Mouse (Mus musculus) bone marrow, adult 2 months (tissue): ENCODE results near the gene Adipor2. TPM values are rescaled to one million over a fixed set of nuclear protein-coding genes. Genes with fewer than 3 reads are reported as not detected.

Source experiments
- H3K27ac ChIP-seq: fragments of 200-500 bp; 2 replicates; pipeline ENCODE4 v1.5.1; 2012; ENCODE audit warnings: low read depth, mild to moderate bottlenecking, control low read depth, inconsistent platforms, low read length; ENCODE audit not compliant: control insufficient read depth, poor library complexity, insufficient read depth
- H3K4me1 ChIP-seq: fragments of 200-500 bp; 2 replicates; pipeline ENCODE4 v1.6.1; 2011; ENCODE audit warnings: low read length; ENCODE audit not compliant: control insufficient read depth, insufficient read depth
- H3K4me3 ChIP-seq: fragments of 200-500 bp; replicated peaks from 2 replicates; pipeline ENCODE3; 2011; ENCODE audit warnings: mild to moderate bottlenecking, low read depth, low read length, control low read depth; ENCODE audit not compliant: control insufficient read depth
- CTCF ChIP-seq: fragments of 200-500 bp; IDR thresholded peaks from 2 replicates; pipeline ENCODE4 v1.5.1; 2011; ENCODE audit warnings: low read length, control low read depth; ENCODE audit not compliant: control insufficient read depth, insufficient read depth
- POLR2A ChIP-seq: fragments of 200-500 bp; IDR thresholded peaks from 2 replicates; pipeline ENCODE4 v1.6.1; 2011; ENCODE audit warnings: low read depth, mild to moderate bottlenecking, control low read depth, low read length, borderline replicate concordance; ENCODE audit not compliant: control insufficient read depth
- WGBS: fragments of 180-500 bp; shearing (Covaris S2); methylation state at CpG from one replicate; pipeline ENCODE4 v1.1.7; 2018; 5-methylcytosine and 5-hydroxymethylcytosine counted together
- polyA plus RNA-seq: library from polyadenylated mRNA; stranded (reverse); fragments of >200 nt; gene quantifications from 2 replicates; pipeline ENCODE4 v1.2.4, GENCODE M21; 2011; ENCODE audit warnings: low replicate concordance; ENCODE audit not compliant: missing spikeins, insufficient read depth, insufficient read length

Gene Adipor2
- polyA plus RNA-seq, 1 experiment: 30.2 TPM

DNA sequence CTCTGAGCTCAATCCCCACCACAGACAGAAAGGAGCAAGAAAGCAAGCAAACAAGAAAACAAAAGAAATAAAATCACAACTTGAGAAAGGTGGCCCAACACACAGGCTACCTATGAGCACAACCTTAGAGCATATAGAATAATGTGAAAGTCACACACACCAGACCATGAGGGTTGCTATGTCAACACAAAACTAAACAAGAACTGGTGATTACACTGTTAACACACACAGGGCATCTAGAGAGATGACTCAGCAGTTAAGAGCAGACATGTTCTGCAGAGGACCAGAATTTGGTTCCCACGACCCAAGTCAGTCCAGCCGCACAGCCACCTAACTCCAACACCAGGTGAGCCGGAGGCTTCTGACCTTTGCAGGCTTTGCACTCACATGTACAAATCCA, 14.5 kb downstream of the Adipor2 start:
- WGBS: 62% methylated on average over 3 of the region's 3 CpGs
- Histone ChIP-seq H3K27ac (no peak overlapping the region), H3K4me3 (no peak overlapping the region), H3K4me1 (peaks cover 2% of the 10 kb centered on the region)
- no peak for TF ChIP-seq CTCF
- no peak for TF ChIP-seq POLR2A

DNA sequence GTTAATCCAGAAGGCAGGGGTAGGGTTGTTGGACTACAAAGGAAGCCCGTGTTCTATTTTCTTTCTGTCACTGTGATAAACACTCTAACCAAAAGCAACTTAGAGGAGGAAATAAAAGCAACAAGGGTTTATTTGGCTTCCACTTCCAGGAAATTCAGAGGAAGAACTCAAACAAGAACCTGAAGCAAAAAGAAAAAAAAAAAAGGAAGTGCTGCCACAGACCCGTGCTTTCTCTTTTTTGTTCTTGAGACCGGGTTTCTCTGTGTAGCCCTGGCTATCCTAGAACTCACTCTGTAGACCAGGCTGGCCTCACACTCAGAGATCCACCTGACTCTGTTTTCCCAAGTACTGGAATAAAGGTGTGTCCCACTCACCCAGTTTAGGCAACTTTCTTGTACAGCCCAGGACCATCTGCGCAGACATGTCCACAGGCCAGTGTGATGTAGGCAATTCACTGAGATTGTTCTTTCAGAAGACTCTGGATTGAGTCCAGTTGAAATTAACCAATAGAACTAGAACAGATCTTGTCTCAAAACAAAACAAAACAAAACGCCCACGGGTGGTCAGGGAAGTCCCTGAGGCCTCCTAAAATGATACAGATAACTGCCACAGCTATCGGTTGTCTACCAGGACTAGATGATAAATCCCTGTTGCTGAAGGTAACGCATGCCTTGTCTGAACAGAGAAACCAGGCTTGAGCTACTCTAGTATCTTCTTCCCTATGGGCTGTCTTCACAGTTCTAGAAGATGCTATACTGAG, 15.8 kb downstream of the Adipor2 start:
- peaks cover 2% of the 10 kb centered on the region for H3K4me1 ChIP-seq
- WGBS: 38% methylated on average over 8 of the region's 8 CpGs
- H3K4me3 ChIP-seq: no peak overlapping the region
- TF ChIP-seq CTCF (no peak), POLR2A (no peak)
- H3K27ac ChIP-seq: no peak overlapping the region

DNA sequence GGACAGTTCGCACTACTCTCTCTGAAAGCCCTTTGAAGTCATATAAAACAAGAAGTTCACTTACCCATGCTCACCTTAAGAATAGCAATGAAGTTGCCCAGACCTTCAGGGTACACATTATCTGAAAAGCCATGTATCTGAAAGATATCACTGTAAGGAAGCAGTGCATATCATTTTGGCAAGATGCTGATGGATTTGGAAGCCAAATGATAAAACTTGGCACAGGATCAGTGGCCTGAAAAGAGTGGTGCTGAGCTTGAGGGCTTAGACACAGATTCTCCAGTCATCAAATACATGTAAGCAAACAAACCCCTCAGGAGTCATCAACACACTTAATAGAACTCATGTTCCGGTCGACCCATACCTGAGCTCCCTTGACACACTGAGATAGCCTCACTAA, 16.9 kb downstream of the Adipor2 start:
- Histone ChIP-seq H3K27ac (no peak overlapping the region), H3K4me3 (no peak overlapping the region), H3K4me1 (peaks cover 2% of the 10 kb centered on the region)
- WGBS: 86% methylated on average over 3 of the region's 3 CpGs
- TF ChIP-seq CTCF (no peak), POLR2A (no peak)

DNA sequence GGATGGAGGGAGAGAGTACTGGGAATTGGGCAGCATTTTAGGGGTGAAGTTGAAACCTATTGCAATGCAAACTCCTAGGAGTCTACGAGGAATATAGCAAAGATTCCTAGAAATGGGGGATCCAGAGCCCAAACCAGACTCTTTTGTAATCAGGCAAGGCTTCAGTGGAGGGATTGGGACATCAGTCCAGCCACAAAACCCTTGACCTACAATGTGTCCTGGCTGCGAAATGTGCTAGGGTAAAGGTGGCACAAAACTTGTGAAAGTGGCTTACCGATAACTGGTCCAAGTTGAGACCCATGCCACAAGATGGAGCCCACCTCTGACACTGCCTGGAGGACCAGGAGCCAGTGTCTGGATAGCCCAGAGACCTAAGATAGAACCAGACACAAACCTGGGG, 18.1 kb downstream of the Adipor2 start:
- Histone ChIP-seq H3K4me1 (peaks cover 3% of the 10 kb centered on the region), H3K4me3 (no peak overlapping the region), H3K27ac (no peak overlapping the region)
- WGBS: 42% methylated on average over 3 of the region's 3 CpGs
- TF ChIP-seq CTCF (no peak), POLR2A (no peak)

DNA sequence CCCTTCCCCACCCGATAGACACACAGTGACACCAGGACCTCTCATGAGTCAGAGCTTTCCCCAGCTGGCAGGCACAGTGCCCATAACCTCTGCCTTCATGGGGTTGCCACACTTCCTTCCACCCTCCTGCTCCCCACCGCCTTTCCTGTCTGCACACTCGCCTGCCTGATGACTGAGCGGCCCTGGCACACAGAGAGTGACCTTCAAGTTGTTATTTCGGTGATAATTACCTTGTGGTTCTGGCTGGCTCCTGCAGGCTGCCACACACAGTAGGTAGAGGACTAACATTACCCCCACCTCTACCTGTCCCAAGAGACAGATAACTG, 21.2 kb downstream of the Adipor2 start:
- H3K4me3 ChIP-seq: peak overlapping the region; percentile 37

DNA sequence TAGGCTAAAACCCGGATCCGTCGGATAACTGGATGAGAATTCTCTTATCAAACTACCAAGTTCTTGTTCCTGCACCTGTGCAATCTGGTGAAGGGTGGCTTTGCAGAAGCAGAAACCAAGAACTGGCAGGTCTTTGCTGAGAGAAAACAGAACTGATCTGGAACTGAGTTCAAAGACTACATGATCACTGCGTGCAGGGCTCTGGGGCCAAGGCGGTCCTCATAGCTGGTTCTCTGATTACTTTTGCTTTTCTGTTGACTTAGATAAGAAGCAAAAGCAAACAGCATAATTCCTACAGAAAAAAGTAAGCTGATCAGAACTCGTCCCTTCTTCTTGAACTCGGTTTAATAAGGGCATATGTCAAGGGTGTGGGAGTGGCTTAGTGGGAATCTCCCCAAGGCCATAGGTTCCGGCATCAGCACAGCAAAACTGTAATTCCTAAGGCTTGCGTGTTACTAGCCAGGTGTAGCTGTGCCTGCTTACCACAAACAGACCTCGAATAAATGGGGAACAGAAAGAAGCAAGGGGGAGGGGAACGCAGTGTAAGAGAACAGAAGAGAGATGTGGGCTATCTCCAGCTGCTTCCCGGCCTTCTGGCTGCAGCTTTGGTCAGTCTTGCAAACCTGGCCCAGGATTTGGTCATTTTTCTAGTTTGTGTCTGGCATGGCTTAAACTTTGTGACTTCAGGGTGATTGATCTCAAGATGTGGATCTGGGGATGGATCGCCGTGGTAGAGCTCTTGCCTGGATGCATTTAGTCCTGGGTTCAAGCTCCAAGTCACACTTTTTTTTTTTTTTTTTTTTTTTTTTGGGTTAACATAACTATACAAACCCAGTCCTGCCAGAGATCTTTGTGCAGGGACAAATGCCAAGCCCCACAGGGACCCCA, 21.8 kb downstream of the Adipor2 start:
- TF ChIP-seq CTCF (no peak), POLR2A (no peak)
- WGBS: 3% methylated on average over 14 of the region's 14 CpGs
- Histone ChIP-seq H3K4me3 (peak overlapping the region; percentile 19), H3K4me1 (peaks cover 4% of the 10 kb centered on the region), H3K27ac (peak overlapping the region; percentile 73)

More for the DNA sequence above, 21.2 kb downstream of the Adipor2 start:
- TF ChIP-seq CTCF (no peak; the same call in 1 of the 2 replicates), POLR2A (peak; percentile 24; the same call in 1 of the 2 replicates)
- 0% methylated on average over 5 of the region's 5 CpGs for WGBS
- peaks cover 3% of the 10 kb centered on the region for H3K4me1 ChIP-seq
- H3K27ac ChIP-seq: peak overlapping the region; percentile 73

DNA sequence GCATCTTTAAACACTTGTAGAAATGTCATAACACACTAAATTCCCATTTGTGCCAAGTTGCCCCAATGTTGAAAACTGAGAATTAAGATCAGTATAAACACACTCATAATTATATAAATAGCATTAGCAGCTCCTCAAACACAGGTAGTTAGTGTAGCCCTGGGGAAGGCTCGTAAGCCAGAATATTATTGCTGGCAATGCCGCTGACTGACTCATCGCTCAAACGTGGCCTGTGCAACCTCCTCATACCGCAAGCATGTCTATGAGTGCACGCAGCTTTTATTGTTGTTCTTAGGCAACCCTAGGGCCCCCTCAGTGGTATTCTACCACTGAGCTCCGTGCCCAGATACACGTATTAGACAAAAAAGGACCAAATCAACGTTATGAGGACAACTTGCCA, 24.7 kb downstream of the Adipor2 start:
- no peak overlapping the region for H3K4me3 ChIP-seq
- 66% methylated on average over 9 of the region's 9 CpGs for WGBS
- peaks cover 5% of the 10 kb centered on the region; the same call in 1 of the 2 replicates for H3K4me1 ChIP-seq
- TF ChIP-seq POLR2A (no peak), CTCF (no peak)
- no peak overlapping the region for H3K27ac ChIP-seq

DNA sequence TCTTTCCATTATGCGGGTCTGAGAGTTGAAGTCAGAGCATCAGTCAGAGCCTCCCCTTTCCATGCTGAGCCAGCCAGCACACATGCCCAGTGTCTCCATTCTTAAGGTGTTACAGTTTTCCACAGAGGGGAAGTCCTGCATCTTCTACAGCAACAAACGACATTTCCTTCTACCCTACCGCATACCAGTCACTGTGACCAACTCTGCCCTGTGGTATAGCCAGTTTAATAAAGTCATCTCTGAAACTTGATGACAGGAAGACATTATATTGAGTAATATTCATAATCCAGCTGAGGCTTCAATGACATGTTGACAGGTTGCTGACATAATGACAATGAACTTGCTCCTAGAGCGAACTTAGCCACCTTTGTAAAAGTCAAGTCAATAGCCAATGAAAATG, 26.8 kb downstream of the Adipor2 start:
- Histone ChIP-seq H3K4me1 (peaks cover 8% of the 10 kb centered on the region), H3K27ac (no peak overlapping the region), H3K4me3 (no peak overlapping the region)
- 53% methylated on average over 4 of the region's 4 CpGs for WGBS
- TF ChIP-seq POLR2A: no peak
- TF ChIP-seq CTCF: no peak
